Mouse (Mus musculus) lung, adult 10 weeks (tissue): ENCODE results near the gene Yaf2. TPM values are rescaled to one million over a fixed set of nuclear protein-coding genes. Genes with fewer than 3 reads are reported as not detected.

Source experiments
- polyA plus RNA-seq: library from polyadenylated mRNA; stranded (reverse); fragments of 350-450 nt; fragmentation: Illumina TruSeq; extraction: RNeasy Lipid Tissue Mini Kit (QIAGEN cat#74804); gene quantifications from one replicate; pipeline ENCODE4 v1.2.3, GENCODE M21; 2014; ENCODE audit warnings: low read depth, low replicate concordance; ENCODE audit not compliant: insufficient read depth

The Yaf2 gene
- polyA plus RNA-seq = 20.2 TPM

DNA sequence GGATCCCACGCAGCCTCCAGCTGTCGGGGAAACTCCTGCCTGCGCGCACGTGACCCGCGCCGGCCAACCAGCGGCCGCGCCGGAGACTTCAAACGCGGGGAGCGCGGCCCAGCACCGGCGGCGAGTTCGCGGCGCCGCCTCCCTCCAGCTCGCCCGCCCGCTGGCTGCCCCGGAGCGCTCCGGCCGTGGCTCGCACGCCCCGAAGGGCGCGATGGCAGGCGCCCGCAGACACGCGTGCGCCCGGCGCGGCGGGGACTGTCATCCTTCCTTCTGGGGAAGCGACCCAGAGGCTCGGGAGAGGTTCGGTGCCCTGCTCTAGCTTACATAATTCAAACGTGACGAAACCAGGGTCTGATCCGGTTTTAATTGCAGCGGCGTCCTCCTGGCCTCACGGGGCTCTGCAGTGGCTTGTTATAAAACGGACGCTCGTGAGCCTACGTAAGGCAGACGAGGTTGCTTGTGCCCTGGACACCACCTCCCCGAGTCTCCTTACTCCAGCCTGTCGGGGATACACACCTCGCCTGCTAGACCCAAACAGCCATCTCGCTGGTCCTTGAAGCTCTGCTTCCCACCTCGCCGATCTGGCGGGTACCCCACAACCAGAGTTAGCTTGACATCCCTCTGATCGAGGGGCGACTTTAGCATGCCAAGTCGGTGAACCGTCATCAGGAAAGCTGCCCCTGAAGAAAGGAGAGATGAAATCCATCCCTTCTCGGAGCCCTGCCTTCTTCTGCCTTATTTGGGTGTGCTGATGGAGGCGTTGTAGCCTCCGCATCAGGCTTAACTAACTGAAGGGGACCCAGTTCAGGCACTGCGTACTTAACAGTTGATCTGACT lies at the start of gene Yaf2:
Gene Yaf2 (minus strand): TSS at position 11 of the 837 bp plus-strand sequence.

DNA sequence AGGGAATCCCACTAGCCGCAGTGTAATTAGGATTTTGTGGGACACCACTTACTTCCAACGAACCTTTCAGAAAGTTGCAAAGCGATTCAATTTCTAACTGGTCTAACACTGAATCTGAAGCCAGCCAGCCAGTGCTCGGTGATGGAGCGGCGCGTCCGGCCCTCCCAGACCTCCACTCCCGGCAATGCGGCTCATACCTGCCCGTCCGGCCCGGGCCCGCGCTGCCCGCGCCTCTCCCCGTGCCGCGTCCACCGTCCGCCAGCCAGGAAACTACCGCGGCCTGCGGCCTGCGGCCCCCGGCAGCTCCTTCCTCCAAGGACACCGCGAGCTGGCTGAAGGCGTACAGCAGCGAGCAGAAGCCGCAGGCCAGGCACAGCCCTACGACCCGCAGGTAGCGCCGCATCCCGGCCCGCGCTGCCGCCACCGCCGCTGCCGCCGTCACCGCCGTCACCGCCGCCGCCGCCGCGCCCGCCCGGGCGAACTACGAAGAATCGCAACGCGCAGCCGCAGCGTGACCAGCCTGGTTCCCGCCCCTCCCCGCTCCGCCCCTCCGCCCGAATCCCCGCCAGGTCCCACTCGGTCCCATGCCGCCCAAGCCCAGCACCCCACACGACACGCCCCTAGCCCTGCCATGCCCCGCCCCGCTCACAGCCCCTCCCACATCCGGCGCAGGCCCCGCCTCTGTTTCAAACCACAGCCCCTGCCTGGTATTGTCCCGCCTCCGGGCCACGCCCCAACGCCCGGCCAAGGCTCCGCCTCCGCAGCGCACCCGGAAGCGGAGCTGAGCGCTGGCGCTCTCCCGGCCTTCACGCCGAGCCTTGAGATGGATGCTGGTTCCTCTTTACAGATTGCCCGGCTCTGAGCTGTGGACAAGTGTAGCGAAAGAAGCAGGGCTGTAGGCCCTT lies 61.8 kb downstream of the Yaf2 start, which contains the start of gene Gxylt1:
Gene Gxylt1 (minus strand): TSS at position 501 of the 905 bp plus-strand sequence.

Other genes with a start within 250 kb of the Yaf2 start
- gene Gxylt1, start 61.8 kb downstream of the Yaf2 start, polyA plus RNA-seq = 7.3 TPM
- 103 TPM for gene Zcrb1, start 61.4 kb upstream of the Yaf2 start, polyA plus RNA-seq
- 14.9 TPM for gene Pphln1, start 61.4 kb upstream of the Yaf2 start, polyA plus RNA-seq